Mouse (Mus musculus) cerebellum, adult 2 months (tissue): ENCODE results near the gene Plppr5.

Experiments used
- CTCF ChIP-seq: fragments of 200-500 bp; IDR thresholded peaks from 2 replicates; pipeline ENCODE4 v1.5.1; 2011; ENCODE audit warnings: low read depth, mild to moderate bottlenecking, control low read depth, low read length, moderate library complexity, borderline replicate concordance; ENCODE audit not compliant: insufficient read depth
- POLR2A ChIP-seq: fragments of 200-500 bp; IDR thresholded peaks from 2 replicates; pipeline ENCODE4 v1.6.1; 2011; ENCODE audit warnings: low read length, control low read depth, borderline replicate concordance; ENCODE audit not compliant: insufficient read depth

DNA sequence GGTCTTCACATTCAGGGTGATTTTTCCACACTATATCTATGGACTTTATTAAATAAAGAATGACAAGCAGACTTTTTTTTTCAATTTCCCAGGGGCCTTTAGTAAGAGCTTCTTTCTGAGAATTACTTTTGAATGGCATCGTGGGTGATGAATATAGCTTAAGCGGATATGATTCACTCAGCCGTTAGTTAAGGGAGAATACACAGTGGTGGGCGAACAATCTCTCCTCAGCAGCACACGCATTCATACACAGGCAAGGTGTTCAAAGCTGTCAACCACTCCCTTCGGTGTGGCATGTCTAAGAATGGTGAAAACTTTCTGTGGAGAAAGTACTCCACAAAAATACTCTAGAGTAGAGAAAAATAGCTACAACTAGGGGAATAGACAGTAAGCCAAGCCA is 104.6 kb downstream of the Plppr5 start:
- TF ChIP-seq CTCF: no peak
- TF ChIP-seq POLR2A: no peak
